Mouse (Mus musculus) megakaryocyte, embryonic 14.5 days (primary cell): ENCODE data around the gene Atp6v1b1. TPM values are rescaled to one million over a fixed set of nuclear protein-coding genes. Genes with fewer than 3 reads are reported as not detected.

Experiments used
- H3K27me3 ChIP-seq: replicated peaks from 2 replicates; pipeline ENCODE3; 2012; ENCODE audit warnings: inconsistent platforms
- H3K36me3 ChIP-seq: replicated peaks from 2 replicates; pipeline ENCODE3; 2012; ENCODE audit warnings: low read length, inconsistent platforms, mixed read lengths
- H3K4me1 ChIP-seq: 2 replicates; pipeline ENCODE4 v1.6.1; 2012; ENCODE audit warnings: inconsistent platforms
- H3K4me3 ChIP-seq: replicated peaks from 2 replicates; pipeline ENCODE3; 2012; ENCODE audit warnings: moderate library complexity, mild to moderate bottlenecking, inconsistent platforms
- H3K9me3 ChIP-seq: 2 replicates; pipeline ENCODE4 v1.6.1; 2012; ENCODE audit warnings: inconsistent platforms
- FLI1 ChIP-seq: IDR thresholded peaks from 2 replicates; pipeline ENCODE4 v1.6.1; 2012; ENCODE audit warnings: low read length, inconsistent platforms, mixed read lengths
- GATA1 ChIP-seq: IDR thresholded peaks from 3 replicates; pipeline ENCODE4 v1.6.1; 2012; ENCODE audit warnings: mixed read lengths, low read length, inconsistent platforms, borderline replicate concordance
- polyA plus RNA-seq: library from polyadenylated mRNA; stranded (reverse); fragments of >175 nt; gene quantifications from 2 replicates; pipeline ENCODE4 v1.2.3, GENCODE M21; 2012; ENCODE audit warnings: low replicate concordance; ENCODE audit not compliant: insufficient read depth

The Atp6v1b1 gene
- not detected in 2 replicates for polyA plus RNA-seq

DNA sequence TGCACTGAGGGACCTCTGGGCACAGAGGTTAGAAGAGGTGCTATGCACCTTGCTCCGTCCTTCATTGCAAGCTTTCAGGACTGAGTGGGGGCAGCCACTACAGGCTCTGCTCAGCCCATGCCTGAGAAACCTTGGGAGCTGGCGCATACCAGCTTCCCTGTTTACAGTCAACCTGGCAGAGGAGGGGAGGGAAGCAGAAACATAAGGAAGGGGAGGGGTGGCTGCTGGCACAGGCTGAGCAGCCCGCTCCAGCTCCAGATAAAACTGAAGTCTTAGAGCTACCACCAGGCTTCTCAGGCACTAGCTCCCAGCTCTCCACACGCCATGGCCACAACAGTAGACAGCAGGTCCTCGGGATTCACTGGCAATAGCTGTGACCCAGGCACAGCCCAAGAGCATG lies at the start of gene Atp6v1b1:
TSS of gene Atp6v1b1 (plus strand) at position 230 of the 400 bp plus-strand sequence.
- H3K4me1 ChIP-seq: peaks cover 12% of the 10 kb centered on the region
- H3K27me3 ChIP-seq: peaks cover 81% of the 10 kb centered on the region
- peaks cover 21% of the 10 kb centered on the region for H3K9me3 ChIP-seq
- H3K4me3 ChIP-seq: no peak within 1 kb of the TSS
- TF ChIP-seq FLI1: no peak
- no peak for TF ChIP-seq GATA1
- no peaks in the 10 kb centered on the region for H3K36me3 ChIP-seq

- peaks cover 32% of the 10 kb centered on the region for H3K4me1 ChIP-seq
- peaks cover 94% of the 10 kb centered on the region for H3K27me3 ChIP-seq
- H3K36me3 ChIP-seq: no peaks in the 10 kb centered on the region
- TF ChIP-seq GATA1 (no peak), FLI1 (no peak)
- no peak overlapping the region for H3K4me3 ChIP-seq
- H3K9me3 ChIP-seq: no peaks in the 10 kb centered on the region
These were observed 49.0 kb upstream of the Atp6v1b1 start for GRCm38 (mm10) chr6:83693835-83694234.

DNA sequence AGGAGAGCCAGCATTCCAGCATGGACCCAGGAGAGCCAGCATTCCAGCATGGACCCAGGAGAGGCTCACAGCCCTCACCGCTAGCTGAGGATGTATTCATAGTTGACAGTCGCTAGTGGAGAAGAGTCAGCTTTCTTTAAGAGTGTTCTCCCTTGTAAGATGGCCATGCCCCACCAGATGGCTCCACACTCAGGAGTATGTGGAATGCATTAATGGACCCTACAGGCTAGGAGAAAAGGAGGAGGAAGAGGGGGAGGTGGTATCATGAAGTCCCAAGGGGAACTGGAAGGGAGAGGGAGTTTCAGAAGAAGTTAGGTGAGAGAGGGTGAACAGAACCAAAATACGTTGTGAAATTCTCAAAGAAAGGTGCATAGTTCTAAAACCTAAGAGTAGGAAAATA lies 47.1 kb upstream of the Atp6v1b1 start:
- Histone ChIP-seq H3K9me3 (no peaks in the 10 kb centered on the region), H3K27me3 (peaks cover 96% of the 10 kb centered on the region), H3K36me3 (no peaks in the 10 kb centered on the region), H3K4me3 (no peak overlapping the region), H3K4me1 (peaks cover 26% of the 10 kb centered on the region)
- no peak for TF ChIP-seq FLI1
- no peak for TF ChIP-seq GATA1

GRCm38 (mm10) chr6:83696684-83697083 lies 46.1 kb upstream of the Atp6v1b1 start:
- Histone ChIP-seq H3K36me3 (no peaks in the 10 kb centered on the region), H3K4me1 (peaks cover 26% of the 10 kb centered on the region), H3K4me3 (no peak overlapping the region), H3K9me3 (no peaks in the 10 kb centered on the region), H3K27me3 (peaks cover 95% of the 10 kb centered on the region)
- no peak for TF ChIP-seq GATA1
- TF ChIP-seq FLI1: no peak

DNA sequence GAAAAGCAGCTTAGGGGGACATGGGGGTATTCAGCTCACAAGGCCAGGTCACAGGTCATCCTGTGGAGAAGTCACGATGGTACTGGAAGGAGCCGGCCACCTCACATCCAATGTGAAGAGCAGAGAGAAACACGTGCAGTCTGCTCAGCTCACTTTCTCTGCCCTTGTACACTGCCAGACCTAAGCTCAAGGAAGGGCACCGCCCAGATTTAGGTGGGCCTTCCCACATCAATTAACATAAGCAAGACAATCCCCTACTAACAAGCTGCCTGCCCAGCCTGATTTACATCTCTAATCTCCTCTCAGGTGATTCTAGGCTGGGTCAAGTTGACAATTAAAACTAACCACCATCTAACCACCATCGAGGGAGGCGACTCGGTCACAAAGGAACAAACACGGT lies 44.9 kb upstream of the Atp6v1b1 start:
- Histone ChIP-seq H3K9me3 (no peaks in the 10 kb centered on the region), H3K4me3 (no peak overlapping the region), H3K36me3 (no peaks in the 10 kb centered on the region), H3K4me1 (peaks cover 27% of the 10 kb centered on the region), H3K27me3 (peaks cover 96% of the 10 kb centered on the region)
- TF ChIP-seq GATA1 (no peak), FLI1 (no peak)

DNA sequence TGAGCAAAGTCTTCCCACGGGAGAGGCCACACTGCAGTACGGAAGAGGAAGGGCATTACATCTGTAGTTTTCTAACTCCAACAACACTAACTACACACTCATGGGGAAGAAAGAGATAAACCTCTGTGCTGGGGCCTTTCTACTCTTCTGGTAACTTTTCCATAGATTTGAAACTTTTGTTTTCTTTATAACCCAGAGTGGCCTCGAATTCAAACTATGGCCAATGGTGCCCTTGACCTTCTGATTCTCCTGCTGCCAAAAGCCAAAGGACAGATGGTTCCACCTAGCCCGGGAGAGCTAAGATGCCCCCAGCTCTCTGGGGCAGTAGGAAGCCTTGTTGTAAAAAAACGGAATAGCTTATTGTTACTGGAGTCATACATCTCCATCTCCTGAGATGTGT lies 42.8 kb upstream of the Atp6v1b1 start:
- Histone ChIP-seq H3K9me3 (no peaks in the 10 kb centered on the region), H3K4me3 (no peak overlapping the region), H3K36me3 (no peaks in the 10 kb centered on the region), H3K4me1 (peaks cover 17% of the 10 kb centered on the region), H3K27me3 (peaks cover 94% of the 10 kb centered on the region)
- TF ChIP-seq FLI1 (no peak), GATA1 (no peak)

- Histone ChIP-seq H3K4me3 (no peak overlapping the region), H3K9me3 (no peaks in the 10 kb centered on the region)
These were observed 41.8 kb upstream of the Atp6v1b1 start for GRCm38 (mm10) chr6:83701001-83701400.

DNA sequence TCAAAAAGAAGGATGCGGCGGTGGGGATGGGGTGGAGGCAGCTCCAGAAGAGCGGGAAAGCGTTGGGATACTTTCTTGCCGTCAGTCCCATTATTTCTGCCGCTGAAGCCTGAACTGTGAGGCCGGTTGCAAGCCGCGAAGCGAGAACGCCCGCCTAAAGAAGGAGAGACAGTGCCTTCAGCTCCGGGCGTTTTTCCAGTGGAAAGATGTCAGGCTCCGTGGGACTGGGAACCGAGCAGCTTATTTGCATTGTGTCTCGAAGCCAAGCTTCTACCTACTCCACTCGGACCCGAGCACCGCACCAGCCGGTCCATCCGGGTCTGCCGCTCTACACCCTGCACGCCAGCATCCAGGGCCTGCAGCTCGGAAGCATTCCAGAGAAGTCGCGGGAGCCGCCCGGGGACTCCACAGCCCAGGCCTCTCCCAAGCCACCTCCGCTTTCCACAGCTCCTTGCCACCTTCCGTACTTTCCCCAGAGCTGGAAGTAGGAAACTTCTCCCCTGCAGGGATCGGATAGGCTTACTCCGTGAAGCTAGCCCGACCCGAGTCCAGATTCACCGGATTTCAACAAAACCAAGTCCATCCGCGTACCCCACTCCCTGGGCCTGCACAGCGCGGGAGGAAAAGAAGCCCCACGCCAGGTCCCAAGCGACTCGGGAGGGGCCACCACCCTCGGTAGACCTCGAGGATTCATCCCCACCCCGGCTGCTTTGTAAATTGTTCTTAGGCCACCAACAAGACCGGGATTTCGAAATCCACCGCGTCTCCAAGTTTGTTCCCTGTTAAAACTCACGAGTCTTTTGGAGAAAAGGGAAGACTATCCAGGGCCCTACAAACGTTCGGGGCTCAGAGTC lies 40.4 kb upstream of the Atp6v1b1 start:
- Histone ChIP-seq H3K27me3 (peaks cover 94% of the 10 kb centered on the region), H3K4me3 (no peak overlapping the region), H3K4me1 (peaks cover 12% of the 10 kb centered on the region), H3K9me3 (no peaks in the 10 kb centered on the region), H3K36me3 (no peaks in the 10 kb centered on the region)
- TF ChIP-seq GATA1: no peak
- no peak for TF ChIP-seq FLI1

More at GRCm38 (mm10) chr6:83701001-83701400, 41.8 kb upstream of the Atp6v1b1 start:
- no peaks in the 10 kb centered on the region for H3K36me3 ChIP-seq
- peaks cover 17% of the 10 kb centered on the region for H3K4me1 ChIP-seq
- H3K27me3 ChIP-seq: peaks cover 94% of the 10 kb centered on the region
- no peak for TF ChIP-seq FLI1
- TF ChIP-seq GATA1: no peak

DNA sequence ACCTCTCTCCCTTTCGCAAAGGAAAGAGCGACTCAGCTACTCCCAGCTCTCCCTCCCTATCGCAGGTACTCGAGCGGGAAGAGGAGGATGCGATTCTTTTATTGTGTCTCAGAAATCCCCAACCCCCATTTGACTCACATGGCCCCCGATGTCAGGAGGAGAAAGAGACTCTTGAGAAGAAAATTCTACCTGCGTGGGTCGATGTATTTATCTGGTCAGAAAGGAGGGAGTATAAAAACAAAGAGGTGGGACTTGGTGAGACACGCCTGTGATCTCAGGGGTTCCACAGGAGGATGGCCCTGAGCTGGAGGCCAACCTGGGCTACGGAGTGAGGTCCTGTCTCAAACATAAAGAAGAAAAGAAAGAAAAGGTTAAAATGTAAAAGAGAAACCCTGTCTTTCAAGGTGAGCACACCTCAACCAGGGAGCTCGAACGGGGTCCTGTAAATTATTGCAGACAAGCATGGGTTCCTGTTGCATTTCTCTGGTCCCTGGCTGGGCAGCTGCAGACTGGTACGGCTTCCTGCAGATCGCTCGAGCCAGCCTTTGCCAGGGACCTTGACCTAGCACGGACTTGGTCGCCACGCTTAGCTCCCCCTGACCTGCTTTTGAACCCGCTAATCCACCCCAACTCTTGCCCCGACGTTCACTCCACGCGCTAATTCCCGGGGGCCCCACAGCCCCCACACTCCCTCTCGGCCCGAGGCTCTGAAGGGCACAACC lies 39.6 kb upstream of the Atp6v1b1 start:
- TF ChIP-seq FLI1: no peak
- no peak for TF ChIP-seq GATA1
- H3K4me1 ChIP-seq: peaks cover 12% of the 10 kb centered on the region
- H3K36me3 ChIP-seq: no peaks in the 10 kb centered on the region
- no peak overlapping the region for H3K4me3 ChIP-seq
- H3K27me3 ChIP-seq: peaks cover 94% of the 10 kb centered on the region
- H3K9me3 ChIP-seq: no peaks in the 10 kb centered on the region

GRCm38 (mm10) chr6:83703722-83704078 lies 39.1 kb upstream of the Atp6v1b1 start:
- H3K27me3 ChIP-seq: peaks cover 94% of the 10 kb centered on the region
- peaks cover 12% of the 10 kb centered on the region for H3K4me1 ChIP-seq
- H3K36me3 ChIP-seq: no peaks in the 10 kb centered on the region
- H3K9me3 ChIP-seq: no peaks in the 10 kb centered on the region
- TF ChIP-seq FLI1: no peak
- TF ChIP-seq GATA1: no peak
- no peak overlapping the region for H3K4me3 ChIP-seq
